Mouse (Mus musculus) right cerebral cortex, adult 2 months (tissue): ENCODE measurements around the gene Npat.

Experiments
- DNase-seq, 2 experiments: peaks; one replicate each; pipeline ENCODE4 v3.0.0; 2021 to 2022; ENCODE audit warnings: low spot score in 2 of 2

Gene Npat

DNA sequence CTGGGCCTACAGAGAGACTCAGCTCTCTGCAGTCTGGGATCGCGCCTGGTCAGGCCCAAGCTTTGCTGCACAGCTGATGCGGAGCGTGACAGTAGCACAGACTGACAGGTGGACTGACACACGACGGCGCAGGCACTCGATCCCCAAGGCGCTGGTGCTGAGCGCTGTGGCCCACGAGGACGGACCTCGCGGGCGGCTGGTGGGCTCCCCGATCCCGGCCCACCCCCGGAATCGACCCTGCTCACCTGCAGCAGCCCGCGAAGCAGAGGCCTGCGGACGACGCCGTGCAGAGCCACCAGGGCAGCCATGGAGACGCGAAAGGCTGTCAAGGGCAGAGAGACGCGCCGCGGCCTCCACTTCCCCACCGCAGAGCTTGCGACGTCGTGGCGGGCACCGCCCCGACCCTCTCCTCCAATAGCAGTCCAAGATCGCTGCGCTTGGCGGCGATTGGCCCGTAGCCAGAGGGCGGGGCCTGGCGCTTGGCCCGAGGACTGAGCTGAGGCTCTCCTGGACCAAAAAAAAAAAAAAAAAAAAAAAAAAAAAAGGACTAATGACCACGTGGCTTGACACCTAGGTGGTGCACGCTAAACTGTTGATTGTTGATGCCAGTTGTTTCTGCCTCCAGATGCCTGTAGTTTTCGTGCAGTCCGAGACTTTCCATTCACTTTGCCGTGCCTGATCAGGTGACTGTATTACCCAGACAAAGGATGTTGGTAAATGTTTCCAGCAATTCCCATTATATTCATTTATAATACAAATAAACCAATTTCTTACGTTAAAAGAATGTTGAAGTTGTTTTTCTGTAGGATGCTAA, 73.3 kb downstream of the Npat start, which contains the start of gene Acat1:
TSS of gene Acat1 (minus strand) at position 415 of the 814 bp plus-strand sequence.
- peak; percentile 92 to 95 for DNase-seq

- DNase-seq: no peak
Measured at GRCm38 (mm10) chr9:53614286-53614685, 77.4 kb downstream of the Npat start.

- DNase-seq: no peak
Measured at GRCm38 (mm10) chr9:53615246-53615645, 78.4 kb downstream of the Npat start.
